8 mouse cellular contexts compared by ENCODE assay signal in the genomic region with DNA sequence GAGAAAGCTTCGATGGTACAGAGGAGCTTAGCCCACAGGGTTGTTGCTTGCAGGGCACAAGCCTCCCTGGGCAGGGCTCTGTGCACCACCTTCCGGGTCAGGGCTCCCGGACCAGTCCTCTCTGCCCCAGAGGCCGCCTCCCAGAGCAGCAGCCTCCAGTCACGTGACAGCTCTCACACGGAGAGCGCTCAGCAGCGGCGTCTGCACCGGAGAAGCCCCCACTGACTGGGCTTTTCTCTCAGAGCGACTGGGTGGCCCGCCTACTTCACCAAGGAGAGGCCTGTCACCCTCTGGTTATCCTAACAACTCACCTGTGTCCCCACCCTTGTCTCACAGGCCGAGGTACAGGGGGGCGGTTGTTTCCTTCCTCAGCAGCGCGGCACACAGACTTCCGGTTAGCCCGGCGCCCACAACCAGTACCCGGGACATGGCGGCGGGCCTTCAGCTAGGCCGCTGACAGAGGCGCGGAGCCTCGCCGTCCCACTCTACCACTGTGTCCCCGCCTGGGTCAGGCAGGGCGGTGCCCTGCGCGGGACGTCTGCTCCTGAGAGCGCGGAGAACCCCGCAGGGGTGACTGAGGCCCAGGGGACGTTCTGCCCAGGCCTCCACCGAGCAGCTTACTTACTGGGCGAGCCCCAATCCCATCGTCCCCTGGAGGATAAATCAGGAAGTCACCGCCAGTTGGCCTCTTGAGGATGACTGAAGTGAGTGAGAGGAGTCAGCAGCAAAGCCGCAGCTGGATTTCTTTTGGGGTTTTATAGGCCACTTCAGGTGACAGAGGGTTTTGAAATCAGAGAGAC. TPM values are rescaled to one million over a fixed set of nuclear protein-coding genes. Genes with fewer than 3 reads are reported as not detected.
A peak's percentile ranks its signal among the peaks of the same experiment; 100 is the strongest.
DNase-seq lines count a peak whose midpoint lies in the region; ATAC-seq and TF ChIP-seq lines count a peak whose summit lies in the region.
"Not testable (repeated sequence)": the region's sequence is repeated elsewhere in the genome, so short reads cannot be mapped to it uniquely, and the experiment has no call there.

A gene (minus strand): TSS at position 665 of the 800 bp plus-strand sequence.

- ATAC-seq in CD4-positive, CD25-positive, alpha-beta regulatory T cell, adult 4 months = peak; percentile 76
- peak; percentile 95 for ATAC-seq in forebrain, embryonic 16.5 days
- peak; percentile 41 for ATAC-seq in liver, embryonic 14.5 days (ENCODE audit: insufficient read depth)
- ATAC-seq in stomach, postnatal 0 days (ENCODE audit: low FRiP score, low TSS enrichment) = peak; percentile 86

- H3K27ac ChIP-seq in cerebellum, adult 2 months (ENCODE audit: insufficient read depth, low read length); forebrain, embryonic 16.5 days (ENCODE audit: low read length); liver, embryonic 14.5 days; stomach, postnatal 0 days (replicated peaks): not testable (repeated sequence)

- H3K4me3 ChIP-seq in cerebellum, adult 2 months (replicated peaks; ENCODE audit: insufficient read depth, low read depth, low read length); liver, embryonic 14.5 days (ENCODE audit: insufficient read depth in 1 of 2, low read depth in 2 of 2, low read length in 2 of 2); stomach, postnatal 0 days (ENCODE audit: low read depth, low read length): not testable (repeated sequence)
- peak within 1 kb of the TSS; percentile 18; the same call in 1 of the 2 replicates for H3K4me3 ChIP-seq in forebrain, embryonic 16.5 days (replicated peaks; ENCODE audit: low read length)

- H3K4me2 ChIP-seq in forebrain, embryonic 16.5 days (ENCODE audit: low read length) = peak within 1 kb of the TSS; percentile 34
- H3K4me2 ChIP-seq in liver, embryonic 14.5 days (ENCODE audit: low read depth); stomach, postnatal 0 days (replicated peaks; ENCODE audit: low read depth): not testable (repeated sequence)

- TF ChIP-seq POLR2A in cerebellum, adult 2 months (IDR thresholded peaks at IDR 0.05; ENCODE audit: borderline replicate concordance, insufficient read depth, low read length) = not testable (repeated sequence)

- TF ChIP-seq EP300 in liver, embryonic 14.5 days (IDR thresholded peaks at IDR 0.05; ENCODE audit: low read depth); stomach, postnatal 0 days (optimal IDR thresholded peaks at IDR 0.05): not testable (repeated sequence)

- intact Hi-C loops in heart, postnatal 25 days (cut with DNase I) = not testable (repeated sequence)

- not testable (repeated sequence) for H3K9ac ChIP-seq in forebrain, embryonic 16.5 days (replicated peaks; ENCODE audit: low read depth, low read length); liver, embryonic 14.5 days (replicated peaks); stomach, postnatal 0 days (ENCODE audit: low read length)

- TF ChIP-seq CTCF in cerebellum, adult 2 months (IDR thresholded peaks at IDR 0.05; ENCODE audit: borderline replicate concordance, insufficient read depth, low read depth, low read length); liver, embryonic 14.5 days (IDR thresholded peaks at IDR 0.05; ENCODE audit: low read depth); stomach, postnatal 0 days (IDR thresholded peaks at IDR 0.05; ENCODE audit: low read depth): not testable (repeated sequence)

- WGBS in cerebellum, adult 2 months = 35% methylated on average over 14 of the region's 41 CpGs
- 60% methylated on average over 12 of the region's 41 CpGs for WGBS in forebrain, embryonic 16.5 days
- 30% methylated on average over 12 of the region's 41 CpGs for WGBS in liver, embryonic 14.5 days (ENCODE audit: insufficient replicate concordance)
- WGBS in stomach, postnatal 0 days = 37% methylated on average over 12 of the region's 41 CpGs

- not testable (repeated sequence) for H3K27me3 ChIP-seq in cerebellum, adult 2 months (ENCODE audit: control insufficient read depth, insufficient read depth, low read length); forebrain, embryonic 16.5 days (replicated peaks; ENCODE audit: control insufficient read depth, insufficient read depth, low read length); liver, embryonic 14.5 days (ENCODE audit: control insufficient read depth, insufficient read depth, low read length); stomach, postnatal 0 days (ENCODE audit: control insufficient read depth, insufficient read depth, low read length)

- not testable (repeated sequence) for H3K36me3 ChIP-seq in forebrain, embryonic 16.5 days (ENCODE audit: control insufficient read depth, insufficient read depth); liver, embryonic 14.5 days (replicated peaks; ENCODE audit: control insufficient read depth, insufficient read depth, low read depth); stomach, postnatal 0 days (ENCODE audit: control insufficient read depth, insufficient read depth, low read length)

- peak; percentile 43 to 60 for DNase-seq in cerebellum, adult 2 months
- peak; percentile 3 for DNase-seq in heart, postnatal 25 days (ENCODE audit: low spot score)
- DNase-seq in kidney, postnatal 36 days = peak; percentile 34 to 55
- not testable (repeated sequence) for DNase-seq in liver, embryonic 14.5 days (ENCODE audit: low read depth in 3 of 3, low spot score in 3 of 3)
- peak; percentile 15 for DNase-seq in neural tube, embryonic 10.5 days (ENCODE audit: extremely low spot score, low spot score)
- peak; percentile 19 for DNase-seq in stomach, postnatal 0 days (ENCODE audit: low spot score)

- not testable (repeated sequence) for H3K9me3 ChIP-seq in forebrain, embryonic 16.5 days (ENCODE audit: control insufficient read depth, low read length); liver, embryonic 14.5 days (ENCODE audit: control insufficient read depth, low read length); stomach, postnatal 0 days (ENCODE audit: control insufficient read depth, low read length)

- H3K4me1 ChIP-seq in cerebellum, adult 2 months (ENCODE audit: control insufficient read depth, insufficient read depth, low read length); forebrain, embryonic 16.5 days (replicated peaks; ENCODE audit: control insufficient read depth, insufficient read depth, low read length); liver, embryonic 14.5 days (replicated peaks; ENCODE audit: control insufficient read depth in 2 of 2, insufficient read depth in 2 of 2, low read length in 1 of 2); stomach, postnatal 0 days (replicated peaks; ENCODE audit: control insufficient read depth, insufficient read depth): not testable (repeated sequence)

RNA-seq across cellular contexts. Expression of the gene that starts here (rescaled TPM):
- polyA plus RNA-seq in CD4-positive, CD25-positive, alpha-beta regulatory T cell, adult 4 months (2017; shearing (Covaris generic)) = 1 to 10 TPM; 7.0 to 9.4 TPM
- 6.7 and 7.4 TPM in 2 replicates for polyA plus RNA-seq in cerebellum, adult 2 months (2012; rRNA removed)
- 9.9 and 10.4 TPM in 2 replicates for polyA plus RNA-seq in forebrain, embryonic 16.5 days (2015; fragmentation: Nextera tagmentation; extraction: Ambion mirVana)
- 1 to 10 TPM; 8.0 to 9.6 TPM for total RNA-seq in heart, postnatal 25 days (2021)
- 0.74 and 1.0 TPM in 2 replicates for polyA plus RNA-seq in liver, embryonic 14.5 days (2012; rRNA removed)
- polyA plus RNA-seq in liver, embryonic 14.5 days (2014; fragmentation: Nextera tagmentation; extraction: Ambion mirVana) = 2.7 and 3.4 TPM in 2 replicates
- polyA plus RNA-seq in stomach, postnatal 0 days (2015; fragmentation: Nextera tagmentation; extraction: Ambion mirVana) = 12.2 and 13.5 TPM in 2 replicates

Comparison
In these comparisons a context has a peak if more than half of its experiments do, and no peak if none do; other contexts are left out.
1. ATAC-seq: peak in every context shown above with its lines; median percentile 95 in forebrain, embryonic 16.5 days; 86 in stomach, postnatal 0 days; 76 in CD4-positive, CD25-positive, alpha-beta regulatory T cell, adult 4 months; 41 in liver, embryonic 14.5 days.